Mouse (Mus musculus) right cerebral cortex, postnatal 4 days (tissue): ENCODE data around the gene Hoxd12.

Experiments used
- DNase-seq: peaks from one replicate; pipeline ENCODE4 v3.0.0-alpha.2; 2022

The Hoxd12 gene

DNA sequence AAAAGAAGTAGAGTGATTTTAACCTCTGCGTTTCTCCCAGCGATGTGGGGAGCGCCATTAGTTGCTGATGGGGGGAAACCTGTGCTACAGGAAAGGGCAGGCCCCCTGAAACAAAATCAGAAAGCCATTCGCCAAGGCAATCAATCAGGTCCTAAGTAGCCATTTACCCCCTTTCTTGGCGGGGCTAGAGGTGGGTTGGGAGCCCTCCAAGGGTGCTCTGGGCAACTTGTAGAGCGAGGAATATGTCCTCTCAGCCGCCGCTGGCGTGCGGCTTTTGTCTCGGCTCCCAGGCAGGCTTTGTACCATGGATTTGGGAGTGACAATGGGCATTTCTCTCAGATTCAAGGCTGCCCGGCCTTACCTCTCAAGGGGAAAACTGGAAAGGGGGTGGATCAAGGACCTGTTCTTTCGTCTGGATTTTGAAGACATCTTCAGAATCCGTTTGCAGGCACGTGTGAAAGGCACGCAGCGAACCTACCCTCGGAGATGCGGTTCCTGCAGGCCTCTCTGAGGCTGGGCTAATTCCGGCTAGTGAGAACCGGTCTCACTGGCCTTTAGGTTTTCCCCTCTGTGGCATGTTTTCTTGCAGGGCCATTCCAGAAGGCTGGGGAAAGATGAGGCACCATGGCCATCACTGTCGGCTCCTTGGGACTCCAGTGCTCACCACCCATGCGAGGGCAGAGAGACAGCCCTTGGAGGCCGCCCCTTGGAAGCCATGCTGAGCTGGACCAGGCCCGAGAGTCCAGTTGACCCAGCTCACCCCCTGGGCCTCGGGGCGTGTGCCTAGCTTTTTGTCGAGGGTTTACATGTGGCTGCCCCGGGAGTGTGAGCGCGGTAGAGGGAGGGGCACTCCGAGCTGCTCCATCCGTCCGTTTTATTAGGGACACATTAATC, 21.9 kb downstream of the Hoxd12 start:
- no peak for DNase-seq

DNA sequence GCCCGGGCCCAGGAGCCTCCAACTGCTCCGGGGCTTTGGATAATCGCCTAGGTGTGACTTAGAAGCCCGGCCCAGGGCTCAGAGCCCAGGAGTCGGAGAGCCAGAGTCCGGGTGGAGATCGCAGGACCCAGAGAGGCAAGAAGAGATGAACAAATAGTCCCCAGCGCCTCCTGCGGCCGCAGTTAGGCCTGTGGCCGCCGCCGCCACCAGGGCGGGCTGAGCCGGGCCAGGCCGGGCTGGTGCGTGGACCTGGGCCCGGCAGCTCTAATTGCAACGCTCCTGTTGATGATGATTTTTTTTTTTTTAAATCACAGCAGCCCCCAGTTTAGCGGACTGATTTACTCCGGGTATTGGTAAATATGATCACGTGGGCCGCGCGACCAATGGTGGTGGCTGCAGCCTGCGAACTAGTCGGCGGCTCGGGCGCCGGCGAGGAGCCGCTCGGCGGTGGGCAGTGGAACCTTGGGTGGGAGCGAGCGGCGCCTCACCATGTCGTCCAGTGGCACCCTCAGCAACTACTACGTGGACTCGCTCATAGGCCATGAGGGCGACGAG, 22.8 kb downstream of the Hoxd12 start, which contains the start of gene Hoxd9:
Gene Hoxd9 (plus strand): TSS at position 161 of the 555 bp plus-strand sequence.
- DNase-seq = no peak

DNA sequence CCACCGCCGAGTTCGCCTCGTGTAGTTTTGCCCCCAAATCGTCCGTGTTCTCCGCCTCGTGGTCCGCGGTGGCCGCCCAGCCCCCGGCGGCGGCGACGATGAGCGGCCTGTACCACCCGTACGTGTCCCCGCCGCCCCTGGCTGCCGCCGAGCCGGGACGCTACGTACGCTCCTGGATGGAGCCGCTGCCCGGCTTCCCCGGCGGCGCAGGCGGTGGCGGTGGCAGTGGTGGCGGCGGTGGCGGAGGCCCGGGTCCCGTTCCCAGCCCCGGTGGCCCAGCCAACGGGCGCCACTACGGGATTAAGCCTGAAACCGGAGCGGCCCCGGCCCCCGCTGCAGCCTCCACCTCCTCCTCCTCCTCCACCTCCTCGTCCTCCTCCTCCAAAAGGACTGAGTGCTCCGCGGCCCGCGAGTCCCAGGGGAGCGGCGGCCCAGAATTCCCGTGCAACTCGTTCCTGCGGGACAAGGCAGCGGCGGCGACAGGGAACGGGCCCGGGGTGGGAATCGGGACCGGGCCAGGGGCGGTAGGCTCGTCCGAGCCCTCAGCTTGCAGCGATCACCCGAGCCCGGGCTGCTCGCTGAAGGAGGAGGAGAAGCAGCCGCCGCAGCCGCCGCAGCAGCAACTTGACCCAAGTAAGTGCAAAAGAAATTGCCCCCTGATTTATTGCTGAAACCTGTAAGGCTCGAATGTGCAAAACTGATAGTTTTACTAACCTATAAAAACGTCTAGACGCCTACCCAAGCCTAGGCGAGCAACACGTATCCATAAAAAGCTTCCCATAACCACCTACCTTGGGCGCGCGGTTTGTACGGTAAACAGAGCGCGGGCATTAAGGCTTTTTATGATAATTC, 23.6 kb downstream of the Hoxd12 start:
- DNase-seq = no peak

DNA sequence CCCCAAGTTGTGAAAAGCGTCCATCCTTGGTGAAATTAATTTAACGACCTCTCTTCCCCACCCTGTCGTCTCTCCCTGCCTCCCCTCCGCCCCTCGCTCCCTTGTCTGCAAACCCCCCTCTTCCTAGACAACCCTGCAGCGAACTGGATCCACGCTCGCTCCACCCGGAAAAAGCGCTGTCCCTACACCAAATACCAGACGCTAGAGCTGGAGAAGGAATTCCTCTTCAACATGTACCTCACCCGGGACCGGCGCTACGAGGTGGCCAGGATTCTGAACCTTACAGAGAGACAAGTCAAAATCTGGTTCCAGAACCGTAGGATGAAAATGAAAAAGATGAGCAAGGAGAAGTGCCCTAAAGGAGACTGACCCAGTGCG, 24.2 kb downstream of the Hoxd12 start:
- DNase-seq = no peak

DNA sequence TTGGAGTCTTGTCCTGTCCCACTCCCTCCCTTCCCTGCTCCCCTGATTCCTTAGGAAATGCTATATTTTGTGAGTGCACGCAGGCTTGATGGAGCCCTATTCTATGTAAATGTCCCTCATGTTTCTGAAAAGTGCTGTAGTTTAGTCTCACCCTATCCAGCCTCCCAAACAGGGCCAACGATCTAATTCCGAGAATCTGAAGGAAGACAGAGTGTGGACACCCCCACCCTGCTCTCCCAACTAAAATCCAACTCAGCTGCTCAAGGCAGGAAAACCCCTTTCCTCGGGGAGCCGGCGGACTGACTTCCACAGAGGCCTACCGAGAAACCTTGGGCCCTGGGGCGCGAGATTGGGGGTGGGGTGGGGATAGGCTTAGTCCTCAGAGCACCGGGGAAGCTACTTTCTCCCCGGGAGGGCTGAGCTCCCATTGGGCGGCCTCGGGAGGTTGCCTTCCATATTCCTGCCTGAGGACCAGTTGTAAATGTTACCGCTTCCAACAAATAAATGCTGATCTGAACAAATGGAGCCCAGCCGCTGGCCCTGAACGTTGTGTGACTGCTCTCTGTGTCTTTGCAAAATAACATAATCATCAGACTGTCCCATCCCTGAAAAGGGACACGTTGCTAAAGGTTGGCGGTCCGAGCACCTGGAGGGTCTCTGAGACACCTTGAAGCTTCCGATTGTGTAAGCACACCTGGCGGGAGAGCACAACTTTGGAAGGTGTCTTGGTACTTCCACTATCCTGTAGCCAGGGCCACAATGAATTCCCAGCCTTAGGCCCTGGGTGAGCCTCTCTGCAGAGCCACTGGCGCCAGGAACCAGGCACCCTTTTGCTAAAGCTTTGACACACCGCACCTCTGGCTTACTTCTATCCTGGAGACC, 25.1 kb downstream of the Hoxd12 start:
- no peak for DNase-seq

DNA sequence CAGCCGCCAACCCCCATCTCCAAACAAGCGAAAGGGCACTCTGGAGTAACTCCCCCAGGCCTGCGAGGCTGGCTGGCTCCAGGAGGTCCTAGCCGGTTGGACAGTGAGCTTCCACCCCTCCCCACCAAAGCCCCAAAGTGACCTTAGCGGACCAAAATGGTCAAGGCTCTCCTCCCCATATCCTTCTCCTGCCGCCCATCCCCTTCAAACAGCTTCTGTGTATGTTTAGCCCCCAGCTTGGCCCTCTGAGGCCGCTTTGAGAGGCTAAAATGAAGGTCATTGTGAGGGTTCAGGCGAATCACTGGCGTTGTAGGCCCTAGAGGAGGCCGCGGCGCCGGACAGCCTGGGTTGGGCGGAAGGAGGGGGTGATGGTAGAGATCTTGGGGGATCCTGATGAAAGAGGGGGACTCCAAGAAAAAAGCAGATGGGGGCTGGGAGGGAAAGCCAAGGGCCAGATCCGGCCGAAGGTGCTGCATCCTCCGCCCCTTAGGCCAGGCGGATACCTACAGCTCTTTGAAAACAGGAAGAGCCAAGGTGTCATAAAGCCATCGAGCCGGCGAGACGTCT, 25.8 kb downstream of the Hoxd12 start:
- DNase-seq = no peak

DNA sequence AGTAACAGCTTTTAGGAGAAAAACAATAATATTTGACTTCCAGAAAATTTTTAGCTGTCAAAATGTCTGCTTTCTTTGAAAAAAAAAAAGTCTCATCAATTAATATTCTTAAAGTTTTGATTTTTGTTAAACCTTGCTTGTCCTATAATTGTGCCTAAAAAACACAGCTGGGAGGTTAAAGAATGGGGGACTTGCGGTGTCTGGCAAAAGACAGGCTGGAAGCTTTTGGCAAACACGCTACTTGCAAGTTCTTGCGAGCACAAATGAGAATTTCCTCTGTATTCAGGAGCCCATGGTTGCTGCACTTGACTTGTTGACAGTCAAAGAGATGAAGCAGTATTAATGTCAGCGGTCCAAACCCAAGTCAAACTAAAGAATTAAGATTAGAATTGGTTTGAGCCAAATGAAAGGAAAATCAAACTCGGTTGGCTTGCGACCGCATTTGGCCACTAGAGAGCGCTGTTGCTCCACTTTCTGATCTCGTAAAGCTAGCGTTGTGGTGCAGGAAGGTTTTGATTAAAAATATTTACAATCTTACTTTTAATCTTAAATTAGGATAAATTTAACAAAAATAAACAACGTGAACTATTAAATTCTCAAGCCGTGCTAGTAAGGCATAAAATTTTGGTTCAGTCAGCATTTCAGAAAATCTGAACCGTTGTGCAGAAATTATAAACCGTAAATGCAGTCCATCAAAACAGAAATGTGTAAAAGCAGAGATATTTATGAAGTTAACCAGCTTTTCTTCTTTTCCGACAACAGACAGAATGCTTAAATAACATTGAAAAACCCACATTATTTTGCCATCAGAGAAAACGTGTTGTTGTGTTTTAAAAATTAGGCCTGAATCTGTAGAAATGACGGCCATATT, 27.4 kb downstream of the Hoxd12 start:
- DNase-seq = peak; percentile 95

DNA sequence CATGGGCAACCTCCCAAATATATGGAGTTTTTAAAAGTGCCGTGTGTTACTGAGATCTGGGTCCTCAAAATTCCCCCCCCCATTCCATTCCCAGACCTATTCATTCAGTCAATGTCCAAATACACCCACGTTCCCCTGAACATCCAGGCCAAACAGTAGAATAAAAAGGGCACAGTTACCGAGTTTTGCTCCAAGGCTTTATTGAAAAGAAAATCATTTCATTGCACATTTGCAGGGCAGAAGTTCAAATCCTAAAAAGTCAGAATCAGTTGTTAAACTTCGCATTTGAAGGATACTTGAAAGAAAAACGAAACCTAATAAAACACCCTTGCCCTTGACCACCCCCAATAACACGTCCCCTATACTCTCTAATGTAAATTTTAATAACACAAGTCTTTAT, 28.0 kb downstream of the Hoxd12 start:
- no peak for DNase-seq

DNA sequence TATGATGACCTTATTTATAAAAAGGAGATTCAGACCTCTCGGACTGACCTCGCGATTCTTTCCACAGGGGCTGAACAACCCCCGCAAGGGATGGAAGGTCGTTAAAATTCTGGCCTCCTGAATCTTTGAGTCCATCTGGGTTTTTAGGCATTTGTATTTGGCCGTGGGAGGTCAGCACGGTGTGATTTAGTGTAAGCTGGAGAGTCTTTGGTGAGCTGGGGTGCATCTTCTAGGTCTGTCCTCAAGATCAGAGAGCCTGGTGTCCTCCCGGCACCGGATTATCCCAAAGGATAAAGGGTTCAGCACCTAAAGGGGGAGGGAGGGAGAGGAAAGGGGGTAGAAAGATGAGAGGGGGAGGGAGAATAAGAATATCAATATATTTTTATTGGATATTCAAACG, 28.5 kb downstream of the Hoxd12 start:
- DNase-seq = no peak

DNA sequence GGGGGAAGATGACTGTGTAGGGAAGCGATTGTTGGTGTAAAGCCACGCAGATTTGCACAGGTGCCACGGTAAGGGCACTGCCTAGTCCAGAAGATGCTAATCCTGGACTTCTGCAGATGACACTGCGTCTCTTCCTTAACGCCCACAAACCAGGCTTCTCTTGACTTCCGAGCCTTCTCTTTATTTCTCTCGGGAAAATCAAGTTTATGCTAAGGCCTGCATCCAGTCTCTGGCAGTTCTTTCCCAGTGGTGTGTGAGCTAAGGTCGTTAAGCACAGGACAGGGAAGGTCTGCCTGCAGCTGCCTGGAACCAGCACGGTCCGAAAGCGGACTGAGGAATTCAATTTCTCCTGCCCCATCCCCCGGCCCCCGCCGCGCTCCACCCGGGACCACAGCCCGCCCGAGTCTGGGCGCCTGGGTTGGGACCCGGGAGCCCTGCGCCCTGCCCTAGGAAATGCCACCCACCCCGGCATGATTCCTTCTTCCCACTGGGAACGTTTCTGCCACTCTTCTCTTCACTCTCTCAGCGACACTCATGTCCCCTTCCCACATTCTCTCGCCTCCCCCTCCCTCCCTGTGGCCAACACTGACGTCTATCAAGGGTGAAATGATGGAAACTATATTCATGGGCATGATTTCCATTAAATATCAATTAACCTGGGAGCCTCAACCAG, 29.0 kb downstream of the Hoxd12 start:
- no peak for DNase-seq

DNA sequence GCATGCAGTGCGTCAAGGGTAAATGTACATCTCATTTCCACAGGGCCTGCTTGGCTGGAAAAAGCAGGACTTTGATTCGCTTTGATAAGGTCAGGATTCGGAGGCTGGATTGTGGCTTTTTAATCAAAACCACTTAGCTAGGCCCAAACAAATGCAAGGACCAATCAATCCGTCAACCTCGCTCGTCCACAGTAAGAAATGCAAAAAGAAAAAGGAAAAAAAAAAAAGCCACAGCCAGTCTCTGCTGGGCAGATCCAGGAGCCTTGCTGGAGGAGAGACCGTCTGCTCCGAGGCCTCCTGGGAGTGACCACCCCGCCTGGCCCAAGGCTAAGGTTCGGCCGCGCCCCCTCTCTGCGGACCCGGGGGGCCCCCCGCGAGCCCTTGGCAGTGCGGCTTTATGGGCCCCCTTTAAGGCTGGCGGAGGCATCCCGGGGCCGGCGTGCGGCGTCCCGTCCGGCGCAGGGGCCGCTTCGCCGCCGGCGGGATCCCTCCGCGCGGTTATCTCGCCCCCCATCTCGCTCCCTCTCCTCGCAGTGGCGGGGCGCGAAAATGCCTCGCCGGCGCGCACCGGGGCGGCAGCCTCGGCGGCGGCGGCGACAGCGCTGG, 29.7 kb downstream of the Hoxd12 start, which contains the start of gene Hoxd8:
Gene Hoxd8 (plus strand): TSS at position 223 of the 606 bp plus-strand sequence.
- no peak for DNase-seq

DNA sequence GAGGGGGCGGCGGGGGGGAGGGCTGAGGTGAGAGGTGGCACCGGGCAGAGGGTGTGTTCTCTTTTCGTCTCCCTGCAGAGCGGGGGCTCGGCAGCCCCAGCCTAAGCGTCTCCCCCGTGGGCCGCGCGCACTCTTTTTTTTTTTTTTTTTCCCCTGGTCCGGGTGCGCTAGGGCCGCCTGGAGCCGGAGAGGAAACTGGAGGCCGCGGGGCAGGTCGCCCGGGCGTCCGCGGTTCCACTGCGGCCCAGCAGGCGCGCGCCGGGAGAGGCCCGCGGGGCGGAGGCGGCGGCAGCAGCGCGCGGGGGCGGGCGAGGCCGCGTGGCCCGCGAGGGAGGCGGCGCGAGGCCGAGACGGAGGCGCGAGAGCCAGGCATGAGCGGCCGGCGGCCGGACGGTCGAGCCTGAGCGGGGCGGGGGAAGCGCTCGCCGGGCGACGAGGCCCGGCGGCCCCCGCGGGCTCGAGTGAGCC, 30.2 kb downstream of the Hoxd12 start:
- DNase-seq = no peak

DNA sequence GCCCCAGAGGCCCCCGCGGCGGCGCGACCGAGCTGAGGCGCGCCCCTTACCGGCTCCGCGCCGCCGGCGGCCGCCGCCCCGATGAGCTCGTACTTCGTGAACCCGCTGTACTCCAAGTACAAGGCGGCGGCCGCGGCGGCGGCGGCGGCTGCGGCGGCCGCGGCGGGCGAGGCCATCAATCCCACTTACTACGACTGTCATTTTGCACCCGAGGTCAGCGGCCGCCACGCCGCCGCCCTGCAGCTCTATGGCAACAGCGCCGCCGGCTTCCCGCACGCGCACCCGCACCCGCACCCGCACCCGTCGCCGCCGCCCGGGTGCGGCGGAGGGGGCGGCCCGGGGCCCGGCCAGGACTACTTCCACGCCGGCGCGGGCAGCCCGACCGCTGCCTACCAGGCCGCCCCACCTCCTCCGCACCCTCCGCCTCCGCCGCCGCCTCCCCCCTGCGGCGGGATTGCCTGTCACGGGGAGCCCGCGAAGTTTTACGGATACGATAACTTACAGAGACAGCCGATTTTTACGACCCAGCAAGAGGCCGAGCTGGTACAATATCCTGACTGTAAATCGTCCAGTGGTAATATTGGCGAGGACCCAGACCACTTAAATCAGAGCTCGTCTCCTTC, 30.8 kb downstream of the Hoxd12 start:
- no peak for DNase-seq

DNA sequence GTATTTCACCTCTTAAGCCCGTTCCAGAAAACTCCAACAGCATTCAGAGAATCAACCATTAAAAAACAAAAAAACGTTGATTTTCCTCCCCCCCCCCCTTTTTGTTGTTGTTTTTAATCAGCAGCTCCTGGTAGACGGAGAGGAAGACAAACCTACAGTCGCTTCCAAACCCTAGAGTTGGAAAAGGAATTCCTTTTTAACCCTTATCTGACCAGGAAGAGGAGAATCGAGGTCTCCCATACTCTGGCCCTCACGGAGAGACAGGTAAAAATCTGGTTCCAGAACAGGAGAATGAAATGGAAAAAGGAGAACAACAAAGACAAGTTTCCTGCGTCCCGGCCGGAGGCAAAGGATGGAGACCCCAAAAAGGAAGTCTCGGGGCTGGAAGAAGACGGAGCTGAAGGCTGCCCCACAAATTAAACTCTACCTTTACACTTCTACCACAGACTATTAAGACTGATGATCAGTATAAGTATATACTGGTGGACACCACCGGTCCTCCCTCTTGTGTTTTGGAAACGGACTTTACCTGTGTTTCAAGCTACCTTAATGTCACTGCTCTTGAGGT, 31.7 kb downstream of the Hoxd12 start:
- DNase-seq = no peak

DNA sequence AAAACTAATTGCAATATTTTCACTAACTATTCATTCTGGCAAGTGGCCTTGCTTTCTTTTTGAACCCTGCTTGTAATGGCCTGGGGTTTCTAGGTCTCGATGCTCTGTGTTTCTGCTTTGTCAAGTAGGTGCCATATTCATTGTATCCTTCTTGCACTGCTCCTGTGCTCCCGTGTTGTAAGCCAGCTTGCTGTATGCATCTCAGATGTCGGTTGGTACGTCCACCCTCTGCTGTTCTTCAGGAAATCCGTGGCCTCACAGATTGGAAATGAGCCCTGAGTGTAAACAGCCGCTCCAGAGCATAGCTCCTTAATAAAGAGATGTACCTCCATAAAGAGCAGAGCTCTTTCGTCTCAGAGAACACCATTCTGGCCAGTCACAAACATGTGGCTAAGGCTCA, 32.8 kb downstream of the Hoxd12 start:
- no peak for DNase-seq

DNA sequence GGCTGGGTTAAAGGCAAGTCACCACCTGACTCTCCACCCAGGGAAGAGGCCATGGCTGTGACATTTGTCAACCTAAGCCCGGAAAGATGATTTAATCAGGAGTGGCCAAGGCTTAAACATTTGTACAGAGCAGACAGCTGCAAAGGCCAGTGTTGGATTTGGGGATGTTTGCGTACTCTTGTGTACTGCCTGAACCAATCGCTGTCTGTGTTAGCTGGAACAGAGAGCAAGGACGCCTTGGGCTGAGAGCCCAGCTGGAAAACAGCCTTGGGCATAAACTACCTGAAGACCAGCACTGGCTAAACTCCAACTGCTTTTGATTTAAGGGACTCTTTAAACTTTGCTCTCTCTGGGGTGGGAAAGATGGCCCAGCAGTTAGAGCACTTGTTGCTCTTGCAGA, 33.9 kb downstream of the Hoxd12 start:
- DNase-seq = no peak

DNA sequence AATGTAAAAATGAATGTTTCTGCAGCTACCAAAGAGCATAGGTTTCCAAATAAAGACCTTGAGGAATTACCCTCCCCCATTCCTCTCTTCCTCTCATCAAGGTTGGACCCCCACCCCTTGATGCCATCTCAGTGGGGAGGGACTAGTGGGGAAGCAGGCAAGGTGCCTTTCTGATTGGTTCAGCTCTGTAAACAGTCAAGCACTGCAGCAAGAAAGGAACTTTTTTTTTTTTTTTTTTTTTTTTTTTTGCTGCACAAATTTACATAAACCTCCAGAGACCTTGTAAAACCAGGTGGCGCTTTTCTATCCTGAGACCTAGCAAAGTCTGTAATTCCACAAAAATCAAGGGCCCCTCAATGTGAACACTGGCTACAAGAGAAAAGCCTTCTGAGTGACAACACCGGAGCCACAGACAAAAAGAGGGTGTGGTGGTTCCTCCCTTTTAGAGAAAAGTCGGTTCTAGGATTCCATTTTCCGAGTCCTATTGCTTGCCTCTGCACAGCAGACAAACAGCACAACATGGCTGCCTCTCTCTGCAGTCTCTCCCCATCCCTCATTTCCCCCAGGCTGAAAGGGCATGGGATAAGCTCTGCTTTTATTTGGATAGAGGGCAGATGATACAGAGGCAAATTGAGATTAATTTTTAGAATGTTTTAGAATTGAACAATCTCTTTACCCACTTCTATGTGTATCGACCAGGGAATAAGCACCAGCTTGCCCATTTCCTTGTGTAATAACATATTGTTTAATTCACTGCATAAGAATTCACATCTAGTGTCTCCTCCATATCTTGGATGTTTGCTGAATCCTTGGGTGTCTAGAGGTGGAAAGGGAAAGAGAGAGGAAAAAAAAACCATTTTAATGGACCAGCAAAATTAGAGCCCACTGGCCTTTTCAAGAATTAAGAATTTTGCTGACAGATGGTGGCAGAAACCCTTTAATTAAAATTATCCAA, 34.9 kb downstream of the Hoxd12 start:
- DNase-seq = no peak
